Mouse (Mus musculus) adrenal gland, postnatal 25 days (tissue): Measurements from ENCODE around the gene Psme3. TPM values are rescaled to one million over a fixed set of nuclear protein-coding genes. Genes with fewer than 3 reads are reported as not detected.

ENCODE experiments used
- DNase-seq: peaks from one replicate; pipeline ENCODE4 v3.0.0; 2021; ENCODE audit warnings: mixed read lengths
- microRNA-seq, 2 experiments: library from miRNA; unstranded; fragments of <30 nt; microRNA quantifications; one replicate each; pipeline ENCODE4 v1.2.0; 2021
- total RNA-seq: library from RNA; stranded (reverse); gene quantifications from 2 replicates; pipeline ENCODE4 v1.2.3, GENCODE M21; 2021

Gene Psme3
- total RNA-seq, 1 experiment from 2014 or later: 126 TPM

DNA sequence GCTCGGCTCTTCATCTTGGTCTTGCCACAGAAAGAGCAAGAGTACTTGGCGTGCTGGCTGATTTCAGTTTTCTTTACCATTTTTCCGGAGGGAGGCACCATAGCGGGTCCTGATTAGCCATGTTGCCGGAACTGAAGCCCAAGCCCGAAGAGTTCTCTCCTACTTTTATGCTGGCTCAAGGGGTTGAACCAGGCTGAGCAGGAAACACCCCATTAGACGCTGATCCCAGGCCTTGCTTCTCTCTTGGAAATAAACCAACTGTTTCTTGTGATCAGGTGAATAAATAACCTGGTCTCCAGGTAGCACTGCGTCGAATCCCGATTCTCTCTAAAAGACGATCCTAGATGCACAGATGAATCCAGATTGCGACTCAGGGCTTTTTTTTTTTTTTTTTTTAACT, 37.4 kb downstream of the Psme3 start:
- DNase-seq: no peak

DNA sequence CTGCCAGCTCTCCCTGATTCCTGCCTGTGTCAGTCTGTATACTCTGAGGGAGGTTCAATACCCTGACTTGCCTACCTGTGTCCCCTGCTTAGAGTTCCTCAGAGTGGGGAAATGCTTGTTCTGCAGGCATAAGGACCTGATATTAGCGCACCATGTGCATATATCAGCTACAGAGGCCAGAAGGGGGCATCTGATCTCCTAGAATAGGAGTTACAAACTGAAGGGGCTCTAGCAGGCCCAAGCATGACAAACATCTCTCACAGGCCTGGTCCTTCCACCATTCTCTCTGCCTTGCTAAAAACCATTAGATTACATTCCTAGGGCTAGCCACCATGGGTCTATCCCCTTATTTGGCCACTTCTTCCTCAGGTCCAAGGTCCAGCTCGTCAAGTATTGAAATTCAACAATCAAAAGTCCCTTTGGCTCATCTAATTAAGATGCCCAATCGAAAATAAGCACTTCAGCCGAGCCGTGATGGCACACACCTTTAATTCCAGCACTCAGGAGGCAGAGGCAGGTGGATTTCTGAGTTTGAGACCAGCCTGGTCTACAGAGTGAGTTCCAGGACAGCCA, 38.5 kb downstream of the Psme3 start:
- DNase-seq: no peak

DNA sequence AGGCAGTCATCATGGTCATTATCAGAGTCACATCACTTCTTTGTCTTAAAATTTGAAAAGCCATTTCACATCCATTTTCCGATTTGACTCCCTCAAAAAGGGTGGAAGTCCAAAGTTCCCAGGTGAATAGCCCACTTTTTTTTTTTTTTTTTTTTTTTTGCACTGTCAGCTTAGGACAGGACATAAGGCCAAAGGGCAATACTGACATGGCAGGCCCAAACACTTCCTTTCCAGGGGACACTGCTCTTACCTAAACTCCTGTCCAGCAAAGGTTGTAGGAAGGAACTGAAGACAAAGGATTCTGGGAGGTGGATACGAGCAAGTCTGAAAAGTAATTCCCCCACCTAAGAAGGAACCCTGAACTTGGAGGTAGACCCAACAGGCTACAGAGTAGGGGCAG, 39.9 kb downstream of the Psme3 start:
- DNase-seq: no peak

DNA sequence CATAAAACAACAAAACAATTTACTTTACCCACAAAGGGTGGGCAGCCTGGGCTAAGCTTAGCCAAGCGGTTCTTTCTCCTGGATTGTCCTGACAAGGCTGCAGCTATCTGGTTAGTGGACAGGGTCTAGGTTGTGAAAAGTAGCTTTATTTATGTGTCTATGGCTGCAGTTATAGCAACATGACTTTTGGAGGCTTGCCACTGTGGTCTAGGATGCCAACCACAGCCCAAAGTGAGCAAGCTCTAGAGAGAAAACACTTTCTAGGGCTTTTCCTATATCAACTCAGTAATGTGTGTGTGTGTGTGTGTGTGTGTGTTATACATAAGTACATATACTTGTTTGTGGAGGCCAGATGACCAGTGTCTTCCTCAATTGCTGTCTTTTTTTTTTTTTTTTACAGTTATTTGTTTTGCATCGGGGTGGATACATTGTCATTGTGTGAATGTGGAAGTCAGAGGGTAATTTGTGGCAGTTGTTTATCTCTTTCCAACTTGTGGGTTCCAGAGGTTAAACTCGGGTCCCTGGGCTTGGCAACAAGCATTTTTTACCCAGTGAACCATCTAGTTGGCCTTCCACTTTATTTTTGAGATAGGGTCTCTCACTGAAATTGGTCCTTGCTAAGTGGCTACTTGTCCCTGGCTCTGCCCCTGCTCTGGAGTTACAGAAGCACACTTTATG, 41.6 kb downstream of the Psme3 start:
- no peak for DNase-seq

DNA sequence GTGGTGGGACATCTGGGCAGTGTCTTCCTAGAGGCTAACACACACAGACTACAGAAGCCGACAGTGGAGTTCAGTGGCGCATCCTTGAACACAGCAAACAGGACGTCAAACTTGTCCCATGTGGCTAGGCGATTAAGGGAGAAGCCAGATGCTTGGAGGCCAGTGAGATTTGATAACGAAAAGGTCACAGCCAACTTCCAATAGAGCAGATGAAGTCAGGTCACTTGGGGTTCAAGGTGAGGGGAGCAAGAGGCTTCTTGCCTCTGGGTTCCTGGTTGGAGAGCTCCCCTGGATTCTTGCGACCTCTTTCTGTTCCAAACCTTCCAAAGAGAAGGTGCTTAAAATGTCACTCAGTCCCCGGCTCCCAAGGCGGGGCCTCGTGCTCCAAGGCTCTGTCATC, 43.8 kb downstream of the Psme3 start:
- DNase-seq: no peak

DNA sequence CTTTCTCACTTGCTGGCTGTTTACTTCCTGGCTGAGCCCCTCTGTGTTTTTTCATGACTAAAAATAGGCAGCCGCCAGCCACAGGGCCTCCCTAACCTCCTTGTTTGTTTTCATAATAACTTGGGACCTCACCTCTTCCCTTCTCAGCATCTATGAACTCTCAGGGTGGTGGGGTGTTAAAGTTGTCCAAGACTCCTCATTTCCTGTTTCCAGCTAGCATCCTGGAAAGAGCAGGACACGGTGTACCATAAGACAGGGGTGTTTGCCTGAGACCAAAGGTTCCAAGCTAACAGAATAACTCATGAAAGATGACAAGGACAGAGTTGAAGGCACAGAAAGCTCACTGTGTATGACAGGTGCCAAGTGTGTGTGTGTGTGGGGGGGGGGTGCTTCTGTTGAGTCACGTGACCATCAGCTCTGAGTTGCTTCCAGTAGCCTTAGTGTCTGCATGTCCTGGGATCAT, 44.7 kb downstream of the Psme3 start:
- no peak for DNase-seq

DNA sequence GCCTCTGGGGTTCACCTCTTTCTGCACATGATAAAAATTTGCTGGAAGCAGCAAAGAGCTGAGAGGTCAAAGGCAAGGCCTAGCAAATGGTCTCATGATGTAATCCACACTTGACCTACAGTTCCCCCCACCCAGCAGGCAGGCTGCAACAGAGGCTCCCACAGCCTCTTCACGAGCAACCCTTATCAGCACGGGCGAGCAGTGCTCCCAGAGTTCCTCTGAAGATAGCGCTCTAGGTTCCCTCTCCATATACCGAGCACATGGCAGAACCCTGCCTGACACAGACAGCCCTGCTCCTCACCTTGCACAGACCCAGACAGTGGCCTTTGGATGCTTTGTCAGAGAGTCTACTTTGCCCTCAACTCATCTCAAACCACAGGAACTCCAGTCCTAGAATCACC, 48.5 kb downstream of the Psme3 start:
- no peak for DNase-seq

DNA sequence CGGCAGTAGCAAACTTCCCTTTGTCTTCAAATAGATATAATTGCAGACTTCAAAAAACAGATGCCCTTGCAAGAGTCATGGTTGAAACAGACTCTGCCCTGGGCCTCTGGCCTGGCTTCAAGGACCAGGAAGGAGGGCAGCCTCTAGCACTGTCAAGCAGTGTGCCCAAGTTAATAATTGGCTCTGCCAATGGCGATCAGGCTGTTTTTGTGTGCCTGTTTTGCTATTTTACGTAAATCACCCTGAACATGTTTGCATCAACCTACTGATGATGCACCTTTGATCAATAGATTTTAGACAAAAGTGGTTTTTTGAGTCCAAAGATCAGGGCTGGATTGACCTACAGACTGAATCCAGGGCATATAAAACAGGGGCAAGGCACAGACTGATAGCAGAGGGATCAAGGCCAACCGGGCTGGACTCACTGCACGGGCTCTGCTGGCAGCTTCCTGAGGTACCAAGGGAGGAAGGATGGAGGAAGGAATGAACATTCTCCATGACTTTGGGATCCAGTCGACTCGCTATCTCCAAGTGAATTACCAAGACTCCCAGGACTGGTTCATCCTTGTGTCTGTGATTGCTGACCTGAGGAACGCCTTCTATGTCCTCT, 51.4 kb downstream of the Psme3 start, which contains the start of gene G6pc:
TSS of gene G6pc (plus strand) at position 236 of the 610 bp plus-strand sequence.
- DNase-seq: no peak

DNA sequence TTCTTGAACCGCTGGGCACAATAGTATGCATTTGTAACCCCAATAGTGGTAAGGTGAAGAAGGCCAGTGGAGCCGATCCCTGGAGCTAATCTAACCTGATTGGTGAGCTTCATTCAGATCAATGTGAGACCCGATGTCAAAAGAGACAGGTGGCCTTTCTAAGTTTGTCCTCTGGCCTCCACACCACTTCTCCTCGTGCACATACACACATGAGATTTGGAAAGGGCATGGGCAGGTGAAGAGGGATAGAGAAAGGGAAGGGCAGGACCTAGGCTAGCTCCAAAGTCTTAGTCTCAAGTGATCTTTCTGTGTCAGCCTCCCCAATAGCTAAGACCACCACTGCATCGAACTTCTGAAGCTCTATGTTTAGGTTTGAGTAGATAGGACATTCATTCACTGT, 54.1 kb downstream of the Psme3 start:
- DNase-seq: no peak

Small RNA genes lying within 50 kb of the gene (microRNA-seq; reads per million reads assigned to microRNA genes)
- 0 reads per million in 2 experiments for gene Gm25593

Other genes with a start within 250 kb of the Psme3 start
- 39.3 and 54.1 TPM in 2 replicates for gene Naglu, start 246.2 kb upstream of the Psme3 start, total RNA-seq
- gene Hsd17b1, start 237.8 kb upstream of the Psme3 start, total RNA-seq: 2.6 and 3.3 TPM in 2 replicates
- gene Coasy, start 233.6 kb upstream of the Psme3 start, total RNA-seq: 93.5 and 115 TPM in 2 replicates
- gene Mlx, start 228.9 kb upstream of the Psme3 start, total RNA-seq: 55.2 and 70.0 TPM in 2 replicates
- gene Psmc3ip, start 220.8 kb upstream of the Psme3 start, total RNA-seq: 7.1 and 9.4 TPM in 2 replicates
- 53.5 and 64.1 TPM in 2 replicates for gene Retreg3, start 196.3 kb upstream of the Psme3 start, total RNA-seq
- gene Tubg1, start 196.3 kb upstream of the Psme3 start, total RNA-seq: 42.1 and 50.1 TPM in 2 replicates
- gene Tubg2, start 160.3 kb upstream of the Psme3 start, total RNA-seq: 5.7 and 6.4 TPM in 2 replicates
- 6.6 and 9.1 TPM in 2 replicates for gene Cntnap1, start 145.7 kb upstream of the Psme3 start, total RNA-seq
- 31.1 and 36.4 TPM in 2 replicates for gene Plekhh3, start 144.9 kb upstream of the Psme3 start, total RNA-seq
- 0.18 TPM in 1 of 2 replicates, not detected in the other for gene Ccr10, start 140.8 kb upstream of the Psme3 start, total RNA-seq
- 37.3 and 49.6 TPM in 2 replicates for gene Ezh1, start 89.8 kb upstream of the Psme3 start, total RNA-seq
- 53.9 and 57.0 TPM in 2 replicates for gene Ramp2, start 70.2 kb upstream of the Psme3 start, total RNA-seq
- 112 and 116 TPM in 2 replicates for gene Vps25, start 62.5 kb upstream of the Psme3 start, total RNA-seq
- gene Wnk4, start 55.6 kb upstream of the Psme3 start, total RNA-seq: 1.7 and 2.6 TPM in 2 replicates
- 0.67 and 0.73 TPM in 2 replicates for gene Cntd1, start 37.2 kb upstream of the Psme3 start, total RNA-seq
- gene Coa3, start 37.1 kb upstream of the Psme3 start, total RNA-seq: 67.9 and 74.9 TPM in 2 replicates
- gene Becn1, start 13.9 kb upstream of the Psme3 start, total RNA-seq: 117 and 159 TPM in 2 replicates
- 4.6 and 6.5 TPM in 2 replicates for gene Aoc2, start 8.8 kb downstream of the Psme3 start, total RNA-seq
- 30.8 and 35.7 TPM in 2 replicates for gene Aoc3, start 14.4 kb downstream of the Psme3 start, total RNA-seq
- gene G6pc, start 51.3 kb downstream of the Psme3 start, total RNA-seq: 1.8 TPM in 2 replicates
- 34.0 and 36.3 TPM in 2 replicates for gene Aarsd1, start 101.4 kb downstream of the Psme3 start, total RNA-seq
- gene Gm27029, start 108.6 kb downstream of the Psme3 start, total RNA-seq: 3.7 and 4.2 TPM in 2 replicates
- 26.3 and 26.4 TPM in 2 replicates for gene Rundc1, start 108.9 kb downstream of the Psme3 start, total RNA-seq
- 3.2 and 3.9 TPM in 2 replicates for gene Ptges3l, start 109.1 kb downstream of the Psme3 start, total RNA-seq
- 74.2 and 91.6 TPM in 2 replicates for gene Rpl27, start 126.1 kb downstream of the Psme3 start, total RNA-seq
- 33.5 and 39.5 TPM in 2 replicates for gene Ifi35, start 132.2 kb downstream of the Psme3 start, total RNA-seq
- 8.1 and 11.1 TPM in 2 replicates for gene Rnd2, start 148.8 kb downstream of the Psme3 start, total RNA-seq
- gene Vat1, start 150.0 kb downstream of the Psme3 start, total RNA-seq: 104 and 112 TPM in 2 replicates
- gene Brca1, start 235.7 kb downstream of the Psme3 start, total RNA-seq: 3.5 and 3.9 TPM in 2 replicates
- gene Nbr1, start 235.9 kb downstream of the Psme3 start, total RNA-seq: 156 and 164 TPM in 2 replicates